Mouse (Mus musculus) embryonic fibroblast, embryonic 13.5 days (primary cell): ENCODE measurements around the gene Epsti1.

ENCODE experiments used
- CTCF ChIP-seq: IDR thresholded peaks from 2 replicates; pipeline ENCODE4 v1.5.1; 2011; ENCODE audit warnings: mild to moderate bottlenecking, control low read depth, low read length, moderate library complexity, borderline replicate concordance; ENCODE audit not compliant: insufficient read depth
- POLR2A ChIP-seq: IDR thresholded peaks from 2 replicates; pipeline ENCODE4 v1.6.1; 2011; ENCODE audit warnings: low read depth, mild to moderate bottlenecking, control low read depth, low read length, moderate library complexity

- TF ChIP-seq CTCF (no peak), POLR2A (no peak)
These were observed 139.0 kb downstream of the Epsti1 start for GRCm38 (mm10) chr14:78043079-78043478.
